Mouse (Mus musculus) limb, embryonic 11.5 days (tissue): ENCODE results near the gene Ccl17. TPM values are rescaled to one million over a fixed set of nuclear protein-coding genes. Genes with fewer than 3 reads are reported as not detected.

Experiments used
- ATAC-seq: fragments of 200-750 bp; cut with Nextera tagmentation; 2 replicates; pipeline ENCODE4 v1.8.0; 2017; ENCODE audit warnings: low read depth; ENCODE audit not compliant: insufficient number of reproducible peaks, low FRiP score, low TSS enrichment
- DNase-seq: peaks from one replicate; pipeline ENCODE4 v3.0.0-alpha.2; 2015; ENCODE audit warnings: low spot score
- H3K27ac ChIP-seq: fragments of 300-500 bp; sonication (generic); replicated peaks from 2 replicates; pipeline ENCODE4 v1.5.1; 2014; ENCODE audit warnings: low read depth, mild to moderate bottlenecking, low read length
- H3K27me3 ChIP-seq: fragments of 300-500 bp; sonication (generic); 2 replicates; pipeline ENCODE4 v1.6.1; 2014; ENCODE audit warnings: mild to moderate bottlenecking, low read length, mixed read lengths; ENCODE audit not compliant: control insufficient read depth, insufficient read depth
- H3K36me3 ChIP-seq: fragments of 300-500 bp; sonication (generic); 2 replicates; pipeline ENCODE4 v1.6.1; 2014; ENCODE audit warnings: mild to moderate bottlenecking, low read length, moderate library complexity, mixed read lengths; ENCODE audit not compliant: control insufficient read depth, insufficient read depth
- H3K4me1 ChIP-seq: fragments of 300-500 bp; sonication (generic); 2 replicates; pipeline ENCODE4 v1.6.1; 2014; ENCODE audit warnings: low read length, mixed read lengths; ENCODE audit not compliant: control insufficient read depth, insufficient read depth
- H3K4me2 ChIP-seq: fragments of 300-500 bp; sonication (generic); 2 replicates; pipeline ENCODE4 v1.6.1; 2014; ENCODE audit warnings: low read depth, mild to moderate bottlenecking, moderate library complexity; ENCODE audit not compliant: severe bottlenecking
- H3K4me3 ChIP-seq: fragments of 300-500 bp; sonication (generic); 2 replicates; pipeline ENCODE4 v1.5.1; 2014; ENCODE audit warnings: low read depth, low read length
- H3K9ac ChIP-seq: fragments of 300-500 bp; sonication (generic); 2 replicates; pipeline ENCODE4 v1.6.1; 2014; ENCODE audit warnings: mild to moderate bottlenecking, low read length
- H3K9me3 ChIP-seq: fragments of 300-500 bp; sonication (generic); 2 replicates; pipeline ENCODE4 v1.6.1; 2016; ENCODE audit warnings: low read length; ENCODE audit not compliant: control insufficient read depth
- WGBS: fragments of 180-500 bp; shearing (Covaris S2); extraction: QIAGEN DNeasy Blood & Tissue Kit; methylation state at CpG from one replicate; pipeline ENCODE4 v1.1.7; 2014; 5-methylcytosine and 5-hydroxymethylcytosine counted together
- polyA plus RNA-seq: library from polyadenylated mRNA; unstranded; fragments of >200 nt; fragmentation: Nextera tagmentation; extraction: Ambion mirVana; gene quantifications from 2 replicates; pipeline ENCODE4 v1.2.1, GENCODE M21; 2014

Ccl17 gene
- polyA plus RNA-seq, 1 experiment from 2014 or later = not detected

DNA sequence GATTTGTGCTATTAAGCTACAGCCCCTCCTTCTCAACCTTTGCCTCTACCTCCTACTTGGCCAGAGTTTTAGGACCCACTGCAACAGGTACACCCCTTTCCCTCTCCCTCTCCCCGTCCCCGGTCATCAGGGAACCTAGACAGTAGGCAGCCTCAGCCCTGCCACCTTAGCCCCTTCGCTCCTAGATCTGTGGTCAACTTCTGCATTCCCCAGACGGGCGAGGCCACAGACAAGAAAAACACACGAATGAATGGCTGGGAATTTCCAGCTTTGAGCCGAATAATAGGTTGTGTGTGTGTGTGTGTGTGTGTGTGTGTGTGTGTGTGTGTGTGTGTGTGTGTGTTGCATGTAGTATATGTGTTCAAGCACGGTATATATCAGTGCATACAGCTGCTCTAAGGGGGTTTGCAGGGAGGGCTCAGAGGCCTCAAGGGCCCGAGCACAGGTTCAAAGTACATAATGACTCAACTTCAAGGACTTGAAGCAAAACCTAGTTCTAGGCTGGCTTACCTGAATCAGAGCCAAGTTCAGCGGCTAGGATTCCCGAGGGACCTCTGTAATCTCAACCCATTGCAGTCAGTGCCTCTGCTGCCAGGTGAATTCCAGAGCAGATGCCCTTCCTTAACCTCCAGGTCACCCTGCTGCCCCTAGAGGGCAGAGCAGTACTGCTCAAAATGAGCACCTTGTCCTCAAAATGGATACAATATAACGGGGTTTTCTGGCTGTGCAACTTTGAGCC, 24.8 kb upstream of the Ccl17 start:
- Histone ChIP-seq H3K27ac (no peak overlapping the region), H3K4me1 (peaks cover 8% of the 10 kb centered on the region; the same call in 1 of the 2 replicates), H3K27me3 (no peaks in the 10 kb centered on the region), H3K36me3 (no peaks in the 10 kb centered on the region), H3K4me2 (no peak overlapping the region), H3K9me3 (no peaks in the 10 kb centered on the region), H3K4me3 (no peak overlapping the region), H3K9ac (no peak overlapping the region)
- DNase-seq (peak; percentile 28), ATAC-seq (no peak)
- 68% methylated on average over 12 of the region's 12 CpGs for WGBS

DNA sequence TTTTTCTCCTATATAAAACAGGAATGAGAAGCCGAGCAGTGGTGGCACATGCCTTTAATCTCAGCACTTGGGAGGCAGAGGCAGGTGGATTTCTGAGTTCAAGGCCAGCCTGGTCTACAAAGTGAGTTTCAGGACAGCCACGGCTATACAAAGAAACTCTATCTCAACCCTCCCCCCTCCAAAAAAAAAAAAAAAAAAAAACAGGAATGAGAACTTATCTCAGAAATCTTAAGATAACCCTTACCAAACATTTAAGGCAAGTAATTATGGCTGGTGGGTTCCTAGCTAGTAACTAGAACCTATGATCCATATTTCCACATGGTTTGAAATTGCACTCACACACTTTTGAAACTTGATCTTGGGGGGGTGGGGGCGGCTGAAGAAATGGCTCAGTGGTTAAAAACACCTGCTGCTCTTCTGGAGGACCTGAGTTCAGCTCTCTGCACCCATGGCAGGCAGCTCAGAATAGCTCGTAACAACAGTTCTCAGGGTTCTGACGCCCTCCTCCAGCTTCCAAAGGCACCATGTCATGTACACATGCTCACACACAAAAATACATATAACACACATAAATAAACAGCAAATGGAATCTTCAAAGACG, 24.2 kb upstream of the Ccl17 start:
- H3K9me3 ChIP-seq = no peaks in the 10 kb centered on the region
- no peak overlapping the region for H3K4me2 ChIP-seq
- no peak for ATAC-seq
- no peak overlapping the region for H3K27ac ChIP-seq
- no peak for DNase-seq
- peaks cover 8% of the 10 kb centered on the region; the same call in 1 of the 2 replicates for H3K4me1 ChIP-seq
- H3K9ac ChIP-seq = no peak overlapping the region
- 74% methylated on average over 6 of the region's 6 CpGs for WGBS
- H3K36me3 ChIP-seq = no peaks in the 10 kb centered on the region
- H3K4me3 ChIP-seq = no peak overlapping the region
- H3K27me3 ChIP-seq = no peaks in the 10 kb centered on the region

DNA sequence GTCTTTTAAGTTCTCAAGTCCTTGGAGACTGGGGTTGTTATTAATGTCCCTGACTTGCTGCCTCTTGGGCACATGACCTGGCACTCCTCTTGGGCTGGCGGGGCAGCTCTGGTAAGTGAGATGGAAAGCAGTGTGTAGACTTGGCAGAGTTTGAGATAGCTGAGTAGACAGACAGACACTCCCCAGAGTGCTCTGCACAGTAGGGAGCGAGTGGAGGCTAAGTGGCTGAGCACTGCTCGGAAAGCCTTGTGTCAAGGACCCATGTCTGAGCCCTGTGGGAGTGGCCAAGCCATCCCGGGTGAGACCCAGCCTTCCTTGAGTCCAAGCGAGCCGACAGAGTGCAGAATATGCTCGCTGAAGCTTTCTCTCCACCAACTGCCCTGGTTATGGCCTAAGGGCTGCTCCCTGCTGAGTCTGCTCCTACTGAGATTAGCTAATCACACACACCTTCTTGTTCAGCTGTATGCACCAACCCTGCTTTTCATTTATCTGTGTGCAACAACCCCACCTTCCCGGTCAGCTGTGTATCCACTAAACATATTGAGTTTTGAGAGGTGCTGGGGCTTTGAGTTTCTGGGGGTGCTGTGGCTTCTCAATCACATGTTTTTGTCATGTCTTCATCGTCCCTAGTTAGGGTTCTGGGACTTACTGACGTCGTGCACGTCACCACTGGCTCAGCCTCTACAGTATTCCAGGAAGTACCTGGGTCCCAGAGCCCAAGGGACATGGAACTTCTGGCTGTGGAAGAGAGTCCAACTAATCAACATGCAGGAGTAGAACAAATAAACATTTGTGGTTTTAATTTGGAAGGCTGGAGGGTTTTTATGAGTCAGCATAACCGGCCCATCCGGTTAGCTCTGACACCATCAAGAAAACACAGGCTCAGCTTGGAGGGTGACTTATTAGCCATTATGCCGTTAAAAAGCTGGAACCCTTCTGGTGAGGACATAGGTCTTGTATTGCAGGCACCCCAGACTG, 22.4 kb upstream of the Ccl17 start:
- DNase-seq (no peak), ATAC-seq (no peak)
- no peak overlapping the region for H3K4me2 ChIP-seq
- WGBS = 58% methylated on average over 15 of the region's 15 CpGs
- H3K27me3 ChIP-seq = no peaks in the 10 kb centered on the region
- H3K9ac ChIP-seq = no peak overlapping the region
- no peak overlapping the region for H3K4me3 ChIP-seq
- no peaks in the 10 kb centered on the region for H3K36me3 ChIP-seq
- H3K27ac ChIP-seq = no peak overlapping the region
- 0 out of 2 replicates have a peak, but pooled peaks cover 4% of the 10 kb centered on the region for H3K4me1 ChIP-seq
- no peaks in the 10 kb centered on the region for H3K9me3 ChIP-seq

DNA sequence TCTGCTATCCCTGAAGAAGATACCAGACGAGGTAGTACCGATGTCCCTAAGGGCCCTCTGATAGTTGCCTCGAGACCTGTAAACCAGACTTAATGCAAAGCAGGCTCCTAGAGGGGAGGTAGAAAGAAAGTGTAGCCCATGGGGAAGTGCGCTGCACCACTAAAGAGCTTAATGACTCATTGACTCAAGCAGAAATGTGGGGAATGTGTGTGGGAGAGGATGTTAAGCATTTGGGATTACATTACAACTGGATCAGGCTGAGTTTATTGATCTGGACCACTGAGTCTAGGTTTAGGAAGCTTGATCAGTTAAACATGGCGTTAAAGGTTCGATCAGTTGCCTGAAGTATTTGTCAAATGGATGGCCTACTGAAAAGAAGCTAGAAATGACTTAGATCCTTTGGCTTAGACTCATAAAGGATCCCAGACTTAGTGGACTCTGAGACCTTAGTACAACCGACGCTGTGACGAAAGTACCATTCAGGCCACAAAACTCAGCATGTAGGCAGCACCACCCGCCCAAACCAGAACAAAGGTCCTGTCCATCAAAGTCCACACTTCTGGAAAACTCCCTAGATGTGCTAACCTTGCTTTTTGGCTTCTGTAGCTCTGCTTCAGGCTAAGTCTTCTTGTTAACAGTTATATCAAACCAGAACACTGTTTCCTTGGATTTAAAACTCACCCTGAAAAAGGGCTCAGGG, 20.8 kb upstream of the Ccl17 start:
- H3K27ac ChIP-seq = no peak overlapping the region
- DNase-seq = no peak
- no peaks in the 10 kb centered on the region for H3K9me3 ChIP-seq
- H3K36me3 ChIP-seq = no peaks in the 10 kb centered on the region
- H3K4me2 ChIP-seq = no peak overlapping the region
- no peak for ATAC-seq
- WGBS = 77% methylated on average over 10 of the region's 10 CpGs
- no peak overlapping the region for H3K4me3 ChIP-seq
- no peak overlapping the region for H3K9ac ChIP-seq
- H3K27me3 ChIP-seq = no peaks in the 10 kb centered on the region
- H3K4me1 ChIP-seq = 0 out of 2 replicates have a peak, but pooled peaks cover 4% of the 10 kb centered on the region

DNA sequence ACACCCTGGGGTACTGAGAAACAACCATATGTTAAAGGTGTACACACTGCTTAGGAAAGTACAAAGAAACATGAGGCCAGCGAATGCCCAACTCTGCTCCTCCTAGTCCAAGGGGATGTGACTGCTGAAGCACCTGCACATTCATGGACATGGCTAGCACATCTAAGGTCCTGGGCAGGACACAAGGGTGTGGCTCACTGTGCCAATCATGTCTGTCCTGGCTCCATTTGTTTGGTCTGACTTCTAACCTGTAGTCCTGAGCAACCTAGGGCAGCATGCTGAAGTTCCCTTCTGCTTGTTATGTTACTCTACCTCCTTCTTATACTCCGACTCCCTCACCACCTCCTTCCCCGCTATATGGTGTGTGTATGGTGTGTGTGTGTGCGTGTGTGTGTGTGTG, 15.9 kb upstream of the Ccl17 start:
- ATAC-seq (no peak), DNase-seq (no peak)
- Histone ChIP-seq H3K27ac (no peak overlapping the region), H3K36me3 (no peaks in the 10 kb centered on the region), H3K4me2 (no peak overlapping the region), H3K4me1 (no peaks in the 10 kb centered on the region), H3K9me3 (no peaks in the 10 kb centered on the region), H3K9ac (no peak overlapping the region), H3K27me3 (no peaks in the 10 kb centered on the region), H3K4me3 (no peak overlapping the region)
- 94% methylated on average over 4 of the region's 4 CpGs for WGBS

DNA sequence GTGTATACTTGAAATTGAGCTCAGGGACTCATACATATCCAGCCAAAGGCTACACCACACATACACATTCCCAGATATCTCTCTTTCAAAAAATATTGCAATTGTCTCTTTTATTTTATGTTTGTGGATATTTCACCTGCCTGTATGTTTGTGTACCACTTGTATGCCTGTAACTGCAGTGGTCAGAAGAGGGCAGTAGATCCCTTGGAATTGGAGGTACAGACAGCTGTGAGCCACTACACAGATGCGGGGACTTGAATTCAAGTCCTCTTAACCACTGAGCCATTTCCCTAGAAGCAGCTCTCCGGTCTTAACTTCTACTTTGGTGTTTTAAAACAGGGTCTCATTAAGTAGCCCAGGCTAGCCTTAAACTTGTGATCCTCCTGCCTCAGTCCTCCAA, 15.5 kb upstream of the Ccl17 start:
- no peaks in the 10 kb centered on the region for H3K4me1 ChIP-seq
- H3K36me3 ChIP-seq = no peaks in the 10 kb centered on the region
- H3K9me3 ChIP-seq = no peaks in the 10 kb centered on the region
- no peak overlapping the region for H3K27ac ChIP-seq
- H3K9ac ChIP-seq = no peak overlapping the region
- H3K4me2 ChIP-seq = no peak overlapping the region
- DNase-seq = no peak
- H3K4me3 ChIP-seq = no peak overlapping the region
- no peak for ATAC-seq
- 91% methylated on average over 2 of the region's 2 CpGs for WGBS
- H3K27me3 ChIP-seq = no peaks in the 10 kb centered on the region

DNA sequence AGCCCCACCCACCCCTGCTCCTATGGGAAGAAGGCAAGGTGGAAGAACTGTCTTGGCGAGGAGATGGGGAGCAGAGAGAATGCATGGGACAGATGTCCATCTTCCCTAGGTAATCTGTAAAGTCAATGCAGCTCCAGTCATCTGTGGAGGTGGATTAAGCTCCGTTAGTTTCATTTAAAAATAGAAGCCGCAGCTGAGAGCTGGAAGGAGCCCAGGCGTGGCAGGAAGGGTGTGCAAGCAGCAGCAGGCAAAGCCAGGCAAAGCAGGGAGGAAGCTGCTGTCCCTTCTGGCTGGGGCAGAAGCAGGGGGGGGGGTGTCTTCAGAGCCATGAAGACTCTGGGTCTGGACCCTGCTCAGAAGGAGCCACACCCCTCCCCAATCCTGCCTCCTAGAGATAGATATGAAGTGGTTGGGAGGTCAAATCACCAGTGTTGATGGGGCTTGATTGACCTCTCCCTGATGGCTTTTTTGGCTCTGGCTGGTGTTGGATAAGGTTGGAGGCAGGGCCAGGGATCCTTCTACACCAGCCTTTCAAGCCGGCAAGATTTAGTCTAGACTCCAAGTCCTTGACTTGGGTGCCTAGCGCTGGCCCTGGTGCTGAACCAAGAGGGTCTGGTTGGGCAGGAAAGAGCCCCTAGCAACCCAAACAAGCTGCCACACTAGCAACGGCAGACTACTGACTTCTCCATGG, 9.8 kb upstream of the Ccl17 start:
- Histone ChIP-seq H3K4me1 (no peaks in the 10 kb centered on the region), H3K4me2 (no peak overlapping the region), H3K27me3 (no peaks in the 10 kb centered on the region), H3K4me3 (no peak overlapping the region), H3K9ac (no peak overlapping the region), H3K9me3 (no peaks in the 10 kb centered on the region), H3K27ac (no peak overlapping the region), H3K36me3 (no peaks in the 10 kb centered on the region)
- 65% methylated on average over 7 of the region's 7 CpGs for WGBS
- DNase-seq = peak; percentile 77
- ATAC-seq = no peak
